Mouse (Mus musculus) midbrain, embryonic 12.5 days (tissue): ENCODE data around the gene Rnf39. TPM values are rescaled to one million over a fixed set of nuclear protein-coding genes. Genes with fewer than 3 reads are reported as not detected.
"Not testable (repeated sequence)": the region's sequence is repeated elsewhere in the genome, so short reads cannot be mapped to it uniquely, and the experiment has no call there.

ENCODE experiments used
- ATAC-seq: fragments of 200-750 bp; cut with Nextera tagmentation; 2 replicates; pipeline ENCODE4 v1.8.0; 2017; ENCODE audit warnings: low read depth, moderate TSS enrichment, moderate library complexity; ENCODE audit not compliant: low FRiP score
- H3K27ac ChIP-seq: fragments of 300-500 bp; sonication (generic); replicated peaks from 2 replicates; pipeline ENCODE4 v1.5.1; 2016; ENCODE audit warnings: mild to moderate bottlenecking
- H3K27me3 ChIP-seq: fragments of 300-500 bp; sonication (generic); 2 replicates; pipeline ENCODE4 v1.6.1; 2016; ENCODE audit warnings: mild to moderate bottlenecking
- H3K36me3 ChIP-seq: fragments of 300-500 bp; sonication (generic); 2 replicates; pipeline ENCODE4 v1.6.1; 2016
- H3K4me1 ChIP-seq: fragments of 300-500 bp; sonication (generic); 2 replicates; pipeline ENCODE4 v1.6.1; 2016
- H3K4me2 ChIP-seq: fragments of 300-500 bp; sonication (generic); replicated peaks from 2 replicates; pipeline ENCODE4 v1.6.1; 2016; ENCODE audit warnings: mild to moderate bottlenecking, moderate library complexity
- H3K4me3 ChIP-seq: fragments of 300-500 bp; sonication (generic); 2 replicates; pipeline ENCODE4 v1.5.1; 2016; ENCODE audit warnings: mild to moderate bottlenecking
- H3K9ac ChIP-seq: fragments of 300-500 bp; sonication (generic); replicated peaks from 2 replicates; pipeline ENCODE4 v1.6.1; 2016; ENCODE audit warnings: mild to moderate bottlenecking, moderate library complexity
- H3K9me3 ChIP-seq: fragments of 300-500 bp; sonication (generic); 2 replicates; pipeline ENCODE4 v1.6.1; 2016; ENCODE audit warnings: mild to moderate bottlenecking
- WGBS: fragments of 180-500 bp; shearing (Covaris S2); methylation state at CpG from one replicate; pipeline ENCODE4 v1.1.7; 2016; 5-methylcytosine and 5-hydroxymethylcytosine counted together
- polyA plus RNA-seq: library from polyadenylated mRNA; unstranded; fragments of >200 nt; fragmentation: Nextera tagmentation; extraction: Ambion mirVana; gene quantifications from 2 replicates; pipeline ENCODE4 v1.2.1, GENCODE M21; 2016

Rnf39 gene
- polyA plus RNA-seq, 1 experiment from 2014 or later = 0.63 TPM

- no peaks in the 10 kb centered on the region for H3K4me1 ChIP-seq
- no peak overlapping the region for H3K4me3 ChIP-seq
- H3K36me3 ChIP-seq = no peaks in the 10 kb centered on the region
- H3K4me2 ChIP-seq = no peak overlapping the region
- H3K9me3 ChIP-seq = no peaks in the 10 kb centered on the region
- no peak overlapping the region for H3K27ac ChIP-seq
- 92% methylated on average over 1 of the region's 1 CpGs for WGBS
- H3K9ac ChIP-seq = no peak overlapping the region
- no peak for ATAC-seq
- no peaks in the 10 kb centered on the region; the same call in 1 of the 2 replicates for H3K27me3 ChIP-seq
Observed at GRCm38 (mm10) chr17:36966875-36967274, 24.2 kb downstream of the Rnf39 start.

- 84% methylated on average over 14 of the region's 14 CpGs for WGBS
- no peaks in the 10 kb centered on the region for H3K36me3 ChIP-seq
- no peak for ATAC-seq
- H3K4me3 ChIP-seq = no peak overlapping the region
- no peaks in the 10 kb centered on the region; the same call in 1 of the 2 replicates for H3K27me3 ChIP-seq
- no peak overlapping the region for H3K9ac ChIP-seq
- H3K27ac ChIP-seq = no peak overlapping the region
- no peak overlapping the region for H3K4me2 ChIP-seq
- no peaks in the 10 kb centered on the region for H3K4me1 ChIP-seq
- no peaks in the 10 kb centered on the region for H3K9me3 ChIP-seq
Observed at GRCm38 (mm10) chr17:36970316-36970890, 27.7 kb downstream of the Rnf39 start.

GRCm38 (mm10) chr17:36971172-36971850, 28.6 kb downstream of the Rnf39 start:
- Histone ChIP-seq H3K4me2 (no peak overlapping the region), H3K27ac (no peak overlapping the region), H3K4me3 (no peak overlapping the region), H3K9ac (no peak overlapping the region), H3K9me3 (no peaks in the 10 kb centered on the region), H3K36me3 (no peaks in the 10 kb centered on the region), H3K4me1 (no peaks in the 10 kb centered on the region), H3K27me3 (no peaks in the 10 kb centered on the region; the same call in 1 of the 2 replicates)
- 90% methylated on average over 6 of the region's 6 CpGs for WGBS
- no peak for ATAC-seq

- WGBS = 85% methylated on average over 3 of the region's 3 CpGs
- Histone ChIP-seq H3K9ac (no peak overlapping the region), H3K4me3 (no peak overlapping the region), H3K4me1 (no peaks in the 10 kb centered on the region), H3K9me3 (no peaks in the 10 kb centered on the region), H3K4me2 (no peak overlapping the region), H3K27ac (no peak overlapping the region), H3K36me3 (no peaks in the 10 kb centered on the region), H3K27me3 (no peaks in the 10 kb centered on the region; the same call in 1 of the 2 replicates)
- no peak for ATAC-seq
Observed at GRCm38 (mm10) chr17:36972791-36973190, 30.1 kb downstream of the Rnf39 start.

GRCm38 (mm10) chr17:36973271-36973787, 30.6 kb downstream of the Rnf39 start:
- peaks cover 1% of the 10 kb centered on the region; the same call in 1 of the 2 replicates for H3K27me3 ChIP-seq
- no peaks in the 10 kb centered on the region for H3K9me3 ChIP-seq
- ATAC-seq = no peak
- WGBS = 73% methylated on average over 8 of the region's 8 CpGs
- no peak overlapping the region for H3K4me2 ChIP-seq
- no peak overlapping the region for H3K4me3 ChIP-seq
- no peaks in the 10 kb centered on the region for H3K36me3 ChIP-seq
- H3K9ac ChIP-seq = no peak overlapping the region
- no peak overlapping the region for H3K27ac ChIP-seq
- H3K4me1 ChIP-seq = no peaks in the 10 kb centered on the region

- no peak within 1 kb of the TSS for H3K4me3 ChIP-seq
- no peaks in the 10 kb centered on the region for H3K9me3 ChIP-seq
- H3K4me2 ChIP-seq = peak within 1 kb of the TSS; percentile 15; the same call in 1 of the 2 replicates
- 13% methylated on average over 18 of the region's 18 CpGs for WGBS
- 0 out of 2 replicates have a peak, but pooled peaks have one; percentile 30 for ATAC-seq
- H3K27me3 ChIP-seq = peaks cover 35% of the 10 kb centered on the region; the same call in 1 of the 2 replicates
- peaks cover 7% of the 10 kb centered on the region; the same call in 1 of the 2 replicates for H3K4me1 ChIP-seq
- H3K36me3 ChIP-seq = no peaks in the 10 kb centered on the region
- no peak within 1 kb of the TSS for H3K27ac ChIP-seq
- H3K9ac ChIP-seq = no peak within 1 kb of the TSS
Observed at GRCm38 (mm10) chr17:36981221-36981813, 38.6 kb downstream of the Rnf39 start, which contains the start of gene 2410137M14Rik. TSS of gene 2410137M14Rik (minus strand) at chr17:36981237.

GRCm38 (mm10) chr17:36981845-36982244, 39.1 kb downstream of the Rnf39 start:
- no peak overlapping the region for H3K9ac ChIP-seq
- H3K27me3 ChIP-seq = peaks cover 39% of the 10 kb centered on the region; the same call in 1 of the 2 replicates
- peak overlapping the region; percentile 15; the same call in 1 of the 2 replicates for H3K4me2 ChIP-seq
- no peak for ATAC-seq
- H3K36me3 ChIP-seq = no peaks in the 10 kb centered on the region
- 3% methylated on average over 4 of the region's 4 CpGs for WGBS
- peaks cover 7% of the 10 kb centered on the region; the same call in 1 of the 2 replicates for H3K4me1 ChIP-seq
- no peak overlapping the region for H3K27ac ChIP-seq
- H3K9me3 ChIP-seq = no peaks in the 10 kb centered on the region
- no peak overlapping the region for H3K4me3 ChIP-seq

- H3K4me1 ChIP-seq = peaks cover 7% of the 10 kb centered on the region; the same call in 1 of the 2 replicates
- no peak overlapping the region for H3K9ac ChIP-seq
- 0 out of 2 replicates have a peak overlapping the region, but pooled peaks have one; percentile 15 for H3K4me2 ChIP-seq
- no peaks in the 10 kb centered on the region for H3K9me3 ChIP-seq
- no peak for ATAC-seq
- no peak overlapping the region for H3K27ac ChIP-seq
- H3K36me3 ChIP-seq = no peaks in the 10 kb centered on the region
- H3K4me3 ChIP-seq = no peak overlapping the region
- 29% methylated on average over 5 of the region's 5 CpGs for WGBS
- H3K27me3 ChIP-seq = peaks cover 43% of the 10 kb centered on the region
Observed at GRCm38 (mm10) chr17:36982253-36983155, 39.8 kb downstream of the Rnf39 start.

GRCm38 (mm10) chr17:36988475-36988874, 45.8 kb downstream of the Rnf39 start:
- 6% methylated on average over 24 of the region's 24 CpGs for WGBS

GRCm38 (mm10) chr17:36989437-36989836, 46.7 kb downstream of the Rnf39 start, which contains the start of gene H2-M5:
TSS of gene H2-M5 (minus strand) at chr17:36989537.
- Histone ChIP-seq H3K9me3 (no peaks in the 10 kb centered on the region), H3K4me1 (no peaks in the 10 kb centered on the region), H3K4me2 (0 out of 2 replicates have a peak within 1 kb of the TSS, but pooled peaks have one; percentile 22), H3K36me3 (no peaks in the 10 kb centered on the region), H3K27me3 (peaks cover 36% of the 10 kb centered on the region), H3K9ac (no peak within 1 kb of the TSS), H3K27ac (no peak within 1 kb of the TSS), H3K4me3 (no peak within 1 kb of the TSS)
- ATAC-seq = no peak
- WGBS = 25% methylated on average over 5 of the region's 5 CpGs

More at GRCm38 (mm10) chr17:36988475-36988874, 45.8 kb downstream of the Rnf39 start:
- Histone ChIP-seq H3K27me3 (peaks cover 36% of the 10 kb centered on the region), H3K4me1 (no peaks in the 10 kb centered on the region), H3K4me3 (no peak overlapping the region), H3K4me2 (0 out of 2 replicates have a peak overlapping the region, but pooled peaks have one; percentile 22), H3K27ac (no peak overlapping the region), H3K36me3 (no peaks in the 10 kb centered on the region), H3K9me3 (no peaks in the 10 kb centered on the region), H3K9ac (no peak overlapping the region)
- no peak for ATAC-seq

- peaks cover 31% of the 10 kb centered on the region for H3K27me3 ChIP-seq
- H3K9me3 ChIP-seq, ATAC-seq, H3K4me1 ChIP-seq, H3K27ac ChIP-seq, H3K4me3 ChIP-seq, H3K4me2 ChIP-seq, H3K36me3 ChIP-seq, H3K9ac ChIP-seq: not testable (repeated sequence)
- WGBS = 94% methylated on average over 6 of the region's 6 CpGs
Observed at GRCm38 (mm10) chr17:36990630-36991029, 47.9 kb downstream of the Rnf39 start.
